Comparison of ENCODE assay signal across 26 mouse cellular contexts in the genomic region with DNA sequence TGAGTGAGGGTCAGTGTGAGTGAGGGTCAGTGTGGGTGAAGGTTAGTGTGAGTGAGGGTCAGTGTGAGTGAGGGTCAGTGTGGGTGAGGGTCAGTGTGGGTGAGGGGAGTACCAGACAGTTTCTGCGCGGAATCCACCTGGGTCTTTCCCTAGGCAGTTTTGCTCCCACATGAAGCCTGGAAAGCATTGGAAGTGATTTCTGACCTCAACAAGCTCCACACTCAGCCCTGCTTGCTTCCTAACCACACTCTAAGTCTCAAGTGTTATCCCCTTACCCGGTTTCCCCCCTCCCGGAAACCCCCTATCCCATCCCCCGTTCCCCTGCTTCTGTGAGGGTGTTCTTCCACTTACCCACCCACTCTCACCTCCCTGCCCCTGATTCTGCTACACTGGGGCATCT.
DNase-seq lines count a peak whose midpoint lies in the region; ATAC-seq and TF ChIP-seq lines count a peak whose summit lies in the region.
"Had no signal": no experiment of that assay in that cellular context is flagged by ENCODE, and none has a peak within 500 bp of the region (broad histone marks: within the 10 kb centered on the region; RNA-seq: fewer than 3 reads in every experiment).

No protein-coding gene starts in this region.

- no peaks in the 10 kb centered on the region for H3K4me1 ChIP-seq in forebrain, postnatal 0 days (ENCODE audit: insufficient read depth)
- peaks cover 11% of the 10 kb centered on the region for H3K4me1 ChIP-seq in forebrain, embryonic 16.5 days (replicated peaks; ENCODE audit: control insufficient read depth, insufficient read depth, low read length)
- H3K4me1 ChIP-seq in MEL (ENCODE audit: control insufficient read depth in 1 of 2, insufficient read depth in 2 of 2, low read length in 2 of 2) = no peaks in the 10 kb centered on the region
- no peaks in the 10 kb centered on the region; the same call in 1 of the 2 replicates for H3K4me1 ChIP-seq in kidney, adult 2 months (ENCODE audit: control insufficient read depth, insufficient read depth, low read length)
- H3K4me1 ChIP-seq: liver, embryonic 13.5 days had no signal

- no peaks in the 10 kb centered on the region for H3K79me2 ChIP-seq in MEL (ENCODE audit: control insufficient read depth, insufficient read depth, low read length, poor library complexity)

- no peak for TF ChIP-seq CTCF in forebrain, postnatal 0 days (IDR thresholded peaks at IDR 0.05; ENCODE audit: low read depth)
- no peak for TF ChIP-seq CTCF in MEL (IDR thresholded peaks at IDR 0.05 in 2 of 3, conservative IDR thresholded peaks at IDR 0.05 in 1 of 3; ENCODE audit: control insufficient read depth in 1 of 3, insufficient read depth in 1 of 3, low read depth in 2 of 3, low read length in 3 of 3, poor library complexity in 1 of 3, severe bottlenecking in 1 of 3)
- TF ChIP-seq CTCF in kidney, adult 2 months (conservative IDR thresholded peaks at IDR 0.05; ENCODE audit: insufficient read depth, insufficient read length, low read depth, low read length) = no peak

- H3K9ac ChIP-seq in forebrain, postnatal 0 days = no peak overlapping the region
- H3K9ac ChIP-seq in forebrain, embryonic 16.5 days (replicated peaks; ENCODE audit: low read depth, low read length) = no peak overlapping the region
- H3K9ac ChIP-seq in MEL (ENCODE audit: control insufficient read depth, low read depth, low read length, poor library complexity, severe bottlenecking) = no peak overlapping the region
- H3K9ac ChIP-seq: hindbrain, embryonic 15.5 days; limb, embryonic 15.5 days; liver, embryonic 13.5 days; midbrain, embryonic 15.5 days had no signal

- H3K4me2 ChIP-seq in forebrain, postnatal 0 days (ENCODE audit: low read depth) = no peak overlapping the region
- no peak overlapping the region for H3K4me2 ChIP-seq in forebrain, embryonic 16.5 days (ENCODE audit: low read length)
- H3K4me2 ChIP-seq: hindbrain, embryonic 15.5 days; limb, embryonic 15.5 days; liver, embryonic 13.5 days; midbrain, embryonic 15.5 days had no signal

- TF ChIP-seq POLR2A in MEL (IDR thresholded peaks at IDR 0.05; ENCODE audit: control insufficient read depth in 1 of 2, insufficient read depth in 1 of 2, low read depth in 1 of 2, low read length in 2 of 2, poor library complexity in 1 of 2) = no peak
- TF ChIP-seq POLR2A in kidney, adult 2 months (IDR thresholded peaks at IDR 0.05; ENCODE audit: low read depth, low read length) = no peak

- no peak overlapping the region for H3K4me3 ChIP-seq in forebrain, postnatal 0 days (ENCODE audit: low read depth, low read length)
- no peak overlapping the region for H3K4me3 ChIP-seq in forebrain, embryonic 16.5 days (replicated peaks; ENCODE audit: low read length)
- no peak overlapping the region for H3K4me3 ChIP-seq in MEL (ENCODE audit: control insufficient read depth in 1 of 2, insufficient read depth in 1 of 2, low read depth in 2 of 2, low read length in 2 of 2)
- H3K4me3 ChIP-seq in kidney, adult 2 months (ENCODE audit: insufficient read depth, low read depth, low read length) = no peak overlapping the region
- H3K4me3 ChIP-seq: hindbrain, embryonic 10.5 days; hindbrain, embryonic 15.5 days; limb, embryonic 10.5 days; limb, embryonic 15.5 days; liver, embryonic 13.5 days; midbrain, embryonic 15.5 days had no signal

- no peak for TF ChIP-seq RAD21 in MEL (IDR thresholded peaks at IDR 0.05; ENCODE audit: low read depth, low read length)

- no peaks in the 10 kb centered on the region for H3K36me3 ChIP-seq in forebrain, postnatal 0 days (ENCODE audit: insufficient read depth)
- H3K36me3 ChIP-seq in forebrain, embryonic 16.5 days (ENCODE audit: control insufficient read depth, insufficient read depth) = no peaks in the 10 kb centered on the region
- no peaks in the 10 kb centered on the region for H3K36me3 ChIP-seq in MEL (ENCODE audit: control insufficient read depth in 1 of 2, insufficient read depth in 2 of 2, low read length in 2 of 2)
- no peaks in the 10 kb centered on the region for H3K36me3 ChIP-seq in kidney, adult 2 months (ENCODE audit: control insufficient read depth, insufficient read depth, low read length)
- H3K36me3 ChIP-seq: hindbrain, embryonic 10.5 days; hindbrain, embryonic 15.5 days; limb, embryonic 10.5 days; limb, embryonic 15.5 days; liver, embryonic 13.5 days; midbrain, embryonic 15.5 days had no signal

- TF ChIP-seq EP300 in MEL (IDR thresholded peaks at IDR 0.05; ENCODE audit: low read depth in 1 of 2, low read length in 2 of 2) = no peak

- peak; percentile 27 for DNase-seq in forebrain, postnatal 0 days
- peak; percentile 10 for DNase-seq in MEL (ENCODE audit: low read depth, low spot score)
- no peak for DNase-seq in kidney, adult 2 months
- DNase-seq in urinary bladder, postnatal 4 days (ENCODE audit: low spot score in 2 of 2) = no peak
- DNase-seq: adrenal gland, postnatal 10 days; B cell, adult 2 months; cerebellum, adult 8-10 months; cerebellum, postnatal 36 days; heart, postnatal 14 days; kidney, adult 9 months; kidney, postnatal 10 days; layer of hippocampus, adult 9-11 months; liver, embryonic 13.5 days; lung, adult 18-20 months; lung, postnatal 4 days; thymus, adult 2 months; thymus, postnatal 4 days had no signal

- H3K27ac ChIP-seq in forebrain, postnatal 0 days (ENCODE audit: low read depth, low read length) = no peak overlapping the region
- no peak overlapping the region for H3K27ac ChIP-seq in forebrain, embryonic 16.5 days (ENCODE audit: low read length)
- H3K27ac ChIP-seq in MEL (ENCODE audit: control insufficient read depth, low read depth, low read length) = no peak overlapping the region
- H3K27ac ChIP-seq in kidney, adult 2 months (ENCODE audit: insufficient read depth, low read depth, low read length) = no peak overlapping the region
- H3K27ac ChIP-seq: hindbrain, embryonic 10.5 days; hindbrain, embryonic 15.5 days; limb, embryonic 10.5 days; limb, embryonic 15.5 days; liver, embryonic 13.5 days; midbrain, embryonic 15.5 days had no signal

- no peaks in the 10 kb centered on the region for H3K9me3 ChIP-seq in forebrain, postnatal 0 days (ENCODE audit: low read length)
- no peaks in the 10 kb centered on the region for H3K9me3 ChIP-seq in forebrain, embryonic 16.5 days (ENCODE audit: control insufficient read depth, low read length)
- H3K9me3 ChIP-seq in MEL (replicated peaks; ENCODE audit: insufficient read depth, low read length) = no peaks in the 10 kb centered on the region
- H3K9me3 ChIP-seq: hindbrain, embryonic 10.5 days; hindbrain, embryonic 15.5 days; limb, embryonic 10.5 days; limb, embryonic 15.5 days; liver, embryonic 13.5 days; midbrain, embryonic 15.5 days had no signal

- WGBS in forebrain, postnatal 0 days = 84% methylated on average over 5 of the region's 5 CpGs
- WGBS in forebrain, embryonic 16.5 days = 87% methylated on average over 5 of the region's 5 CpGs
- WGBS in kidney, adult 2 months = 84% methylated on average over 5 of the region's 5 CpGs

- no peak; the same call in 1 of the 2 replicates for ATAC-seq in forebrain, postnatal 0 days
- ATAC-seq in forebrain, embryonic 16.5 days = no peak
- ATAC-seq in activated CD4-positive, CD25-positive, alpha-beta regulatory T cell, adult 4 months = peak; percentile 6
- ATAC-seq: intestine, embryonic 16.5 days; lung, postnatal 0 days; midbrain, embryonic 15.5 days had no signal

- no peaks in the 10 kb centered on the region for H3K27me3 ChIP-seq in forebrain, postnatal 0 days (ENCODE audit: insufficient read depth, low read length)
- H3K27me3 ChIP-seq in forebrain, embryonic 16.5 days (replicated peaks; ENCODE audit: control insufficient read depth, insufficient read depth, low read length) = 0 out of 2 replicates have a peak, but pooled peaks cover 6% of the 10 kb centered on the region
- no peaks in the 10 kb centered on the region for H3K27me3 ChIP-seq in MEL (ENCODE audit: control insufficient read depth in 1 of 2, insufficient read depth in 2 of 2, low read length in 2 of 2)
- H3K27me3 ChIP-seq in kidney, adult 2 months (replicated peaks; ENCODE audit: control insufficient read depth, insufficient read depth, low read length) = no peaks in the 10 kb centered on the region

TF ChIP-seq in MEL, 35 proteins besides CTCF, POLR2A, EP300 and RAD21:
- TF ChIP-seq UBTF (IDR thresholded peaks at IDR 0.05; ENCODE audit: borderline replicate concordance, insufficient read depth, low read depth, low read length) = no peak
- TF ChIP-seq POLR2AphosphoS5 (IDR thresholded peaks at IDR 0.05; ENCODE audit: borderline replicate concordance, low read depth, low read length) = no peak
- no peak for TF ChIP-seq ZNF384 (IDR thresholded peaks at IDR 0.05; ENCODE audit: low read depth, low read length)
- TF ChIP-seq RCOR1 (IDR thresholded peaks at IDR 0.05; ENCODE audit: low read depth, low read length) = no peak
- no peak for TF ChIP-seq POLR2AphosphoS2 (IDR thresholded peaks at IDR 0.05; ENCODE audit: low read length)
- TF ChIP-seq MXI1 (IDR thresholded peaks at IDR 0.05; ENCODE audit: low read depth, low read length) = no peak
- no peak for TF ChIP-seq BHLHE40 (IDR thresholded peaks at IDR 0.05; ENCODE audit: borderline replicate concordance, low read depth, low read length)
- TF ChIP-seq GABPA (IDR thresholded peaks at IDR 0.05; ENCODE audit: low read depth, low read length) = no peak
- no peak for TF ChIP-seq MAZ (IDR thresholded peaks at IDR 0.05; ENCODE audit: low read depth, low read length)
- no peak for TF ChIP-seq SMC3 (IDR thresholded peaks at IDR 0.05; ENCODE audit: low read depth, low read length)
- no peak for TF ChIP-seq ZMIZ1 (IDR thresholded peaks at IDR 0.05; ENCODE audit: low read depth, low read length)
- no peak for TF ChIP-seq MEF2A (IDR thresholded peaks at IDR 0.05; ENCODE audit: extremely low read depth, insufficient replicate concordance, low read depth, low read length, poor library complexity, severe bottlenecking)
- no peak for TF ChIP-seq MYB (IDR thresholded peaks at IDR 0.05; ENCODE audit: low read depth, low read length)
TF ChIP-seq in MEL: peak in this region for 0.

Comparison
In these comparisons a context has a peak if more than half of its experiments do, and no peak if none do; other contexts are left out.
1. DNase-seq: peak in forebrain, postnatal 0 days (single experiment) and MEL (single experiment); none in kidney, adult 2 months (single experiment) and urinary bladder, postnatal 4 days (0 of 2).